Mouse (Mus musculus) layer of hippocampus, adult 2 months (tissue): ENCODE measurements around the gene Syt16. TPM values are rescaled to one million over a fixed set of nuclear protein-coding genes. Genes with fewer than 3 reads are reported as not detected.

ENCODE experiments used
- DNase-seq, 2 experiments: peaks; one replicate each; pipeline ENCODE4 v3.0.0; 2022; ENCODE audit warnings: low spot score in 2 of 2
- H3K27ac ChIP-seq: fragments of 200-600 bp; 2 replicates; pipeline ENCODE4 v1.8.1; 2022
- H3K4me3 ChIP-seq: fragments of 200-600 bp; 2 replicates; pipeline ENCODE4 v1.8.1; 2022; ENCODE audit warnings: mild to moderate bottlenecking
- CTCF ChIP-seq: fragments of 200-600 bp; conservative IDR thresholded peaks from 2 replicates; pipeline ENCODE4 v1.8.1; 2022; ENCODE audit warnings: antibody characterized with exemption, mild to moderate bottlenecking, moderate library complexity
- total RNA-seq, 2 experiments: library from RNA; stranded (reverse); gene quantifications; 2 replicates each; pipeline ENCODE4 v1.2.3; 2021

Gene Syt16
- total RNA-seq, 2 experiments from 2014 or later, result 51.5 to 56.6 TPM

- DNase-seq, result peak; percentile 52 to 76
- H3K27ac ChIP-seq, result no peak overlapping the region
- no peak overlapping the region; the same call in 1 of the 2 replicates for H3K4me3 ChIP-seq
- peak; percentile 100 for TF ChIP-seq CTCF
Measured at GRCm38 (mm10) chr12:74320318-74320717, 322.9 kb downstream of the Syt16 start.

DNA sequence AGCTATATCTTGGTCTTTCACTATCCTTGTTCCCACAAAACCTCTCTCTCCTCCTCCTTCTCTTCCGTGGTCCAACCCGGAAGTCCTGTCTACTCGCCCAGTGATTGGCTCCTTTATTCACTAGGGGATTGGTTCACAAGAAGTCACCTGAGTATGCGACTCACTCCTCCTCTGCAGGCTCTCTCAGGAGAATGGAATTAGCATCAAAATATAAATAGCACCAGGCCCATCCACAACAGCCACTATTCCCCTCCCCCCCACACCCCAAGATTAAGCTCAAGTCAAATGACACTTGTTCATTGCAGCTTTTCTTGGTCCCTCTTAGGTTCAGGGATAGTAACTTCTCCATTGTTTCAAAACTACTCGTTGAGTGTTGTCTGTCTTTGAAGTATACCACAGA lies 324.5 kb downstream of the Syt16 start:
- no peak overlapping the region for H3K4me3 ChIP-seq
- DNase-seq, result no peak
- TF ChIP-seq CTCF, result no peak
- no peak overlapping the region for H3K27ac ChIP-seq

Other genes starting within 250 kb of the Syt16 start
- gene Hif1a, start 96.3 kb upstream of the Syt16 start, total RNA-seq, result 10 to 100 TPM; 56.1 to 57.8 TPM
- gene Gm49321, start 60.0 kb upstream of the Syt16 start, total RNA-seq, result 10 to 100 TPM; 12.7 to 13.8 TPM
- 10 to 100 TPM; 34.5 to 35.7 TPM for gene Snapc1, start 33.2 kb upstream of the Syt16 start, total RNA-seq